Mouse (Mus musculus) myocyte (in vitro differentiated cells): ENCODE measurements around the gene Il1rn. TPM values are rescaled to one million over a fixed set of nuclear protein-coding genes. Genes with fewer than 3 reads are reported as not detected.

ENCODE experiments used
- H3K27me3 ChIP-seq: one replicate; pipeline ENCODE4 v1.6.1; 2011; ENCODE audit not compliant: control insufficient read depth, insufficient read depth, insufficient read length
- H3K36me3 ChIP-seq: one replicate; pipeline ENCODE4 v1.6.1; 2011; ENCODE audit not compliant: control insufficient read depth, insufficient read depth
- H3K4me2 ChIP-seq: one replicate; pipeline ENCODE4 v1.6.1; 2011; ENCODE audit warnings: low read depth, control low read depth
- H3K4me3 ChIP-seq: one replicate; pipeline ENCODE4 v1.5.1; 2011; ENCODE audit warnings: mild to moderate bottlenecking, control low read depth, moderate library complexity
- H3K79me2 ChIP-seq: one replicate; pipeline ENCODE4 v1.6.1; 2011; ENCODE audit not compliant: control insufficient read depth, insufficient read depth
- H3ac ChIP-seq: one replicate; pipeline ENCODE4 v1.6.1; 2011; ENCODE audit not compliant: control insufficient read depth, insufficient read length
- CEBPB ChIP-seq: IDR thresholded peaks from 2 replicates; pipeline ENCODE4 v1.6.1; 2011; ENCODE audit warnings: mild to moderate bottlenecking, moderate library complexity; ENCODE audit not compliant: poor library complexity, insufficient read depth, severe bottlenecking
- E2F4 ChIP-seq: IDR thresholded peaks from one replicate; pipeline ENCODE4 v1.6.1; 2011; ENCODE audit warnings: mild to moderate bottlenecking, control low read depth, moderate library complexity; ENCODE audit not compliant: insufficient read depth
- MAX ChIP-seq: IDR thresholded peaks from one replicate; pipeline ENCODE4 v1.6.1; 2011; ENCODE audit warnings: low read depth, mild to moderate bottlenecking, control low read depth
- MYOD1 ChIP-seq, 3 experiments: IDR thresholded peaks; one replicate each; pipeline ENCODE4 v1.6.1; 2011; ENCODE audit warnings: control low read depth in 2 of 3, low read depth in 2 of 3, mild to moderate bottlenecking in 2 of 3, moderate library complexity in 1 of 3; ENCODE audit not compliant: insufficient read length in 2 of 3, control insufficient read depth in 1 of 3
- MYOG ChIP-seq, 3 experiments: IDR thresholded peaks; one replicate each; pipeline ENCODE4 v1.6.1; 2011; ENCODE audit warnings: control low read depth in 2 of 3, low read depth in 2 of 3, mild to moderate bottlenecking in 2 of 3; ENCODE audit not compliant: insufficient read length in 2 of 3, control insufficient read depth in 1 of 3, insufficient read depth in 1 of 3
- POLR2AphosphoS2 ChIP-seq: IDR thresholded peaks from one replicate; pipeline ENCODE4 v1.6.1; 2011; ENCODE audit warnings: low read depth, control low read depth; ENCODE audit not compliant: insufficient read length
- REST ChIP-seq: IDR thresholded peaks from one replicate; pipeline ENCODE4 v1.6.1; 2011; ENCODE audit warnings: mild to moderate bottlenecking, control low read depth, moderate library complexity; ENCODE audit not compliant: insufficient read depth, insufficient read length
- SRF ChIP-seq: IDR thresholded peaks from one replicate; pipeline ENCODE4 v1.6.1; 2011; ENCODE audit warnings: low read depth; ENCODE audit not compliant: control insufficient read depth, insufficient read length
- TCF12 ChIP-seq: IDR thresholded peaks from one replicate; pipeline ENCODE4 v1.6.1; 2011; ENCODE audit warnings: mild to moderate bottlenecking, control low read depth; ENCODE audit not compliant: poor library complexity, insufficient read depth, severe bottlenecking
- TCF3 ChIP-seq: IDR thresholded peaks from one replicate; pipeline ENCODE4 v1.6.1; 2011; ENCODE audit warnings: low read depth, control low read depth; ENCODE audit not compliant: insufficient read length
- USF1 ChIP-seq: IDR thresholded peaks from one replicate; pipeline ENCODE4 v1.6.1; 2011; ENCODE audit warnings: low read depth, mild to moderate bottlenecking, control low read depth, moderate library complexity
- polyA plus RNA-seq: library from polyadenylated mRNA; unstranded; fragments of >200 nt; fragmentation: generic; extraction: Trizol; gene quantifications from one replicate; pipeline ENCODE4 v1.2.1, GENCODE M21; 2012; ENCODE audit warnings: missing spikeins

Il1rn gene
- polyA plus RNA-seq, 1 experiment, result 0.41 TPM

- H3K4me3 ChIP-seq, result no peak overlapping the region
- no peaks in the 10 kb centered on the region for H3K79me2 ChIP-seq
- H3ac ChIP-seq, result no peak overlapping the region
- no peak overlapping the region for H3K4me2 ChIP-seq
- TF ChIP-seq MYOG (IDR thresholded peaks at IDR 0.05; ENCODE audit: control insufficient read depth in 1 of 3, insufficient read depth in 1 of 3, insufficient read length in 2 of 3, low read depth in 2 of 3) (no peak), SRF (no peak), MYOD1 (IDR thresholded peaks at IDR 0.05; ENCODE audit: control insufficient read depth in 1 of 3, insufficient read length in 2 of 3, low read depth in 2 of 3) (no peak)
- H3K27me3 ChIP-seq, result no peaks in the 10 kb centered on the region
- no peaks in the 10 kb centered on the region for H3K36me3 ChIP-seq
Observed at GRCm38 (mm10) chr2:24378747-24379450, 42.2 kb downstream of the Il1rn start.

GRCm38 (mm10) chr2:24382456-24383230 lies 46.0 kb downstream of the Il1rn start:
- no peak overlapping the region for H3K4me3 ChIP-seq
- TF ChIP-seq REST (no peak), MAX (no peak), E2F4 (no peak), SRF (no peak), CEBPB (no peak), TCF3 (no peak)
- no peak overlapping the region for H3ac ChIP-seq
- no peak overlapping the region for H3K4me2 ChIP-seq
- H3K79me2 ChIP-seq, result no peaks in the 10 kb centered on the region
- no peaks in the 10 kb centered on the region for H3K27me3 ChIP-seq
- H3K36me3 ChIP-seq, result no peaks in the 10 kb centered on the region

GRCm38 (mm10) chr2:24383636-24384035 lies 47.0 kb downstream of the Il1rn start:
- Histone ChIP-seq H3K4me2 (no peak overlapping the region), H3K4me3 (no peak overlapping the region), H3K36me3 (no peaks in the 10 kb centered on the region), H3ac (no peak overlapping the region), H3K27me3 (no peaks in the 10 kb centered on the region), H3K79me2 (no peaks in the 10 kb centered on the region)
- TF ChIP-seq TCF3 (no peak), TCF12 (no peak), SRF (no peak), USF1 (no peak)

- no peaks in the 10 kb centered on the region for H3K27me3 ChIP-seq
- no peak overlapping the region for H3K4me2 ChIP-seq
- H3K4me3 ChIP-seq, result no peak overlapping the region
- TF ChIP-seq POLR2AphosphoS2, result no peak
- TF ChIP-seq REST, result no peak
- no peak for TF ChIP-seq MAX
- H3K79me2 ChIP-seq, result no peaks in the 10 kb centered on the region
- H3ac ChIP-seq, result no peak overlapping the region
- H3K36me3 ChIP-seq, result no peaks in the 10 kb centered on the region
Observed at GRCm38 (mm10) chr2:24384393-24384792, 47.7 kb downstream of the Il1rn start.

- H3K36me3 ChIP-seq, result no peaks in the 10 kb centered on the region
- TF ChIP-seq SRF (no peak), TCF12 (no peak), MYOD1 (IDR thresholded peaks at IDR 0.05; ENCODE audit: control insufficient read depth in 1 of 3, insufficient read length in 2 of 3, low read depth in 2 of 3) (no peak), E2F4 (no peak)
- H3K4me2 ChIP-seq, result no peak overlapping the region
- no peak overlapping the region for H3ac ChIP-seq
- H3K4me3 ChIP-seq, result no peak overlapping the region
- no peaks in the 10 kb centered on the region for H3K79me2 ChIP-seq
- H3K27me3 ChIP-seq, result no peaks in the 10 kb centered on the region
Observed at GRCm38 (mm10) chr2:24385111-24385961, 48.7 kb downstream of the Il1rn start.
